Mouse (Mus musculus): ENCODE results near the gene Npnt. TPM values are rescaled to one million over a fixed set of nuclear protein-coding genes. Genes with fewer than 3 reads are reported as not detected.

Gene Npnt
- total RNA-seq, 2 experiments from 2014 or later, result 18.1 to 24.5 TPM

DNA sequence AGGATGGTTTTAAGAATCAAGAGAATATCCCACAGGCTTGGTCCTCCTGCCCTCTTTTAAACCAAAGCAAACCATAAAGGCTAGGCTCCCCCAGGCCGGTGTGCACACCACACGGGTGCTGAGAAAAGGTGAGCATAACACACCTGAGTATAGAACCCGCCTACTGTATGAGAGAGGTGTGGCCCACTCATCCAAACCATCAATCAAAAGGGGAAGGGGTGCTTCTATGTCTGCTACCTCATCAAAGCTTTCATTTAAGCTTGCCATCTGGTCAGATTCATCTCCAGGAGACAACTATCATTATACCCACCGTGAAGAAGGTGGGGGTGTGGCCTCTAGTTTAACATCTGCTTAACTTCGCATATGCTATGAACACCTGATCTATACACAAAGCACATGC, 52.7 kb downstream of the Npnt start:
- DNase-seq (ENCODE audit: low spot score in 2 of 2), result no peak
- intact Hi-C loops (cut with DNase I), result no loop called here

DNA sequence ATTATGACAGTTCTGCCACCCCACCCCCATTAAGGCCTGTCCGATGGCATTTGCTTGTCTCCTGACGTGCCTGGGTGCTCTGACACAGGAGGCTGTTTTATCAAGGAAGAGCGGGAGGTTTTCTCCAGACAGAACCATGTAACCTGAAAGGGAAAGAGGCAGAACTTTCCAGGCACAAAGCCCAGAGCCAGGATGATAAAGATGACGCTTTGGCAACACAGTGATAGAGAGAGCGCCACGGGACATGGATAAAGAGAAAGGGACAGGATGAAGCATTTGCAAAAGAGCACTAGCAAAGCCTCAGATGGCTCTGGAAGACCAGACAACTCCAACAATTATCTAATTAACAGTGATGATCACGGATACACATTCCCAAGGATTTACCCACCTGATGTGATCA, 56.0 kb downstream of the Npnt start:
- intact Hi-C loops (cut with DNase I), result no loop called here
- no peak for DNase-seq (ENCODE audit: low spot score in 2 of 2)

DNA sequence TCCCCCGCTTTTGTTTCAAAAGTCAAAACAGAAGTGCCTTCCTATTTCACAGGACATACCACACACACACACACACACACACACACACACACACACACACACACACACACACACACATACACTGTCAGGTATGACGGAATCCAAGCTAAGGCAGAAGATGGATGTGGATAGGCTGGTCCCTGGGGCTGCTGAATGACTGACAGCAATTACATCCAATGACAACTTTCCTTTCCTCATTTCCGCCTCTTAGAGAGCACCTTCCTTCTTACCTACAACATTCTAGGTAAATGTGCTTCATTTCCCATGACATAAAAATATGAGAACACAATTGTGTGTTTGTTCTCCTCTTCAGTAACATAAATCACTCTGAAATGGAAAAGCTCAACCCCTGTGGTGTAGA, 56.4 kb downstream of the Npnt start:
- DNase-seq (ENCODE audit: low spot score in 2 of 2), result no peak
- intact Hi-C loops (cut with DNase I), result no loop called here

DNA sequence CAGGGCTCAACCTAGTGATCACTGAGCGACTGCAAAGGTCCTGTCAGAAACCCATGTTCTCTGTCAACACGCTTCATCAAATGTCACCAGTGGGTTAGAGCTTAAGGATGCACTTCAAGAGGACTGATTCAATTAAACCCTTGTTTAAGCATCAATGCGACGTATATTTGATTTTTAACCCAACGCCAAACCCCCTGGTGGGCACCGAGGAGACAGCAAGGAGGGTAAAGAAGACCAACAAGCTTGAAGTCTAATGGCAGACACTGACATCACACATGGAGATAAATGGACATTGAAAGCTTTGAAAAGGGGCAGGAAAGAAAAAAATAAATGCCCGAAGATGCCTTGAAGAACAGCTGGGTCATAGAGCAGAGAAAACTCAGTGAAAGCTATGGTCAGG, 57.0 kb downstream of the Npnt start:
- intact Hi-C loops (cut with DNase I), result no loop called here

DNA sequence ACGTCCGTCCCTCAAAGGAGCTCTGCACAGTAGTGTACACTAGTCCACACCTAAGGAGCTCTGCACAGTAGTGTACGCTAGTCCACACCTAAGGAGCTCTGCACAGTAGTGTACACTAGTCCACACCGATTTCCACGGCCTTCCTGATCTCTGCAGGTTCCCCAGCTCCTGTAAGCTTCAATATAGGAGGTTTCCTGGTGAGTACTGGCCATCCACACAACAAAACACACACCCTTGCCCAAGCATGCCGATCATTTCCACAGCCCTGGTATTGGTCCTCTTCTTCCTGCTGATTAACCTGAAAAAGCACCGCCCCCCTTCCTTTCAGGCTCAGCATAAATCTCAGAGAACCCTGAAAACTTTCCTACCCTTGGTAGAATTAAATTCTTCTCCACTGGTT, 57.6 kb downstream of the Npnt start:
- intact Hi-C loops (cut with DNase I), result no loop called here
- no peak for DNase-seq (ENCODE audit: low spot score in 2 of 2)

More for the DNA sequence above, 57.0 kb downstream of the Npnt start:
- no peak for DNase-seq (ENCODE audit: low spot score in 2 of 2)

DNA sequence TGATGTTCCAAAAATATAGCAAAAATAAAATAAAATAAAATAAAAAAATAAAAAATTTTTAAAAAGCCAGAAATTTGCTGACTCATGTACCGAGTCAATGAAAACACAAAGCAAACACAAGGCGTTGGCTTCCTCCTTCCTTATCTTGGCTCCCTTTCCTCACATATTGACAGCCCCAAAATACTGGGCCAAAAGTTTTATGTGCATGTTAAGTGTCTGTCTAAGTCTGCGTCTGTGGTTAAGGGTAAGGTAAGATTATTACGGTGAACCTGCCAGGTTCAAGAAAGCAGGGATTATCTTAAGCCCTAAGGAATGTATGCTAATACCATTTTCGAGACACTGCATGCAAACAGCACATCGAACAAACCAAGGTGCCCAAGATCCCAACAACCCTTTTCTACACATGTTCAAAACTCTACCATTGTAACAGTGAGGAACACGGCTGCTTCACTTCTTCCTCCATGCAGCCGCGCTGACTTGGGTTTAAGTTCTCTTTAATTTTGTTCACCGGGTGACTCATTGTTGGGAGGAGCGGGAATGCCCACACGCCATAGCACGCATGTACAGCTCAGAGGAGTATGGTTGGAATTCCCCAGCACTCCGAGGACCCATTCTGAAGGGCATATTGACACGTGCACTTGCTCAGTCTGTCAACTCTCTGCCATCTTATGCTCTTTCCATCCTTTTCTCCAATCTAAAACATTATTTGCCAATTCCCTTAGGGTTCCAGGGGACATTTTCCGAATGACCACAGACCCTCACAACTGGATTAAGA, 62.8 kb downstream of the Npnt start:
- intact Hi-C loops (cut with DNase I), result no loop called here
- DNase-seq (ENCODE audit: low spot score in 2 of 2), result no peak

DNA sequence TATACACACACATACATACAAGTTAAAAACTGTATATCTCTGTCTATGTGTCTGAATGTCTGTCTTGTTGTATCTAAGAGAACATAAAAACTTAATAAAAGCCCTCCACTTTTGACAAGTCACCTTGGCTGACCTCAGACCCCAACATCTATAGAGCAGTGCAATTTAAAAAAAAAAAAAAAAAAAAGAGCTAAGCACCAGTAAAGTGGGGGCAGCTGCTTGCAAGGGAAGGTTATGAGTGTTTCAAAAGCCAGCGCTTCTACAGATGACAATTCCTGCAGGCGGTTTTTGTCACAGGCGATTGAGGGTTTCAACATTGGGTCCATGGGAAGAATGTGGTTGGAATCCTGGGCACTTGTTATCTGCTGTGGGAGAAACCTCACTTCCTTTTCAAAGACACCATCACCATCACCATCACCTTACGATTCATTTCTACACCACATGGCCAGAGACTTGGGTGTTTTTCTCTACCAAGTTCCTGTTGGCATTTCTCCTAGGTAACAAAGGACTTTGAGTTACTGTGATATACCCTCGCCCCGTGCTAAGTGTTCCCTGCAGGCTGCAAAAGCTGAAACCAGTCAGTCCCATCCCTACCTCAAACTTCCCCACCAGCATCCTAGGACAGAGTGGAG, 63.6 kb downstream of the Npnt start:
- no peak for DNase-seq (ENCODE audit: low spot score in 2 of 2)
- intact Hi-C loops (cut with DNase I), result no loop called here

DNA sequence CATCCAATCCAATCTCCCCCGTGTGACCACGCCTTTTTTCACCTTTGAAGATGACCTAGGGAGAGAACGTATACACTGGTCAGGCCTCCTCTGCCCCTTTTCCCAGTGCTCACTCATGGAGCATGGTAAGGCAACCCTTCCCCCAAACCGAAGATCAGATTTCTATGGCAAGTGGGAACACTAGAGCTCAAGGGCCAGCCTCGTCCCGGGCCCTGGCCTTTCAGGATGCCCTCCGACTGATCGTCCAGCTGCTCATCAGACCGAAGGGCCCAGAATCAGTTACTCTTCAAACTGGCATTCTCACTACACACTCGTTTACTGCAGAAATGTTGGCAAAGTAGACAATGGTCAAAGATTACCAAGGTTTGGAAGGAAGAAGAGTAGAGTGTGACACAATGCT, 65.6 kb downstream of the Npnt start:
- intact Hi-C loops (cut with DNase I), result no loop called here
- DNase-seq (ENCODE audit: low spot score in 2 of 2), result no peak

DNA sequence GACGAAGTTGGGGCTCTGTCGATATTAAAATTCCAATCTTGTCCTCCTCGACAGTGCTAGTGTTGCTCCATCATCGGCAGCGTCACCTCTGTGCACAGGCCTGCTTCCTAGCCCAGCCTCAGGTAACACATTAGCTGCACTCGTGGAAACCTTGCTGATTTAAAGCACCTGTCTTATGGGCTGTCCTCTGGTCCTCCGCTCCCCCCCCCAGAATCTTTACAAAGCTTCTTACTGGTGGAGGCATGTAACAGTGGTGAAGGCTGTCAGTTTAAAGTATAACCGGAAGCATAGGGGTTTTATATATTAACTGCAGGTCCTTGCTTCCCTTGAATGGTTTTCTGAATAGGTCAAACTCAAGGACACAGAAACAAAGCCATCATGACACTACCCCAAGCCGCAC, 66.8 kb downstream of the Npnt start:
- no peak for DNase-seq (ENCODE audit: low spot score in 2 of 2)
- intact Hi-C loops (cut with DNase I), result no loop called here

DNA sequence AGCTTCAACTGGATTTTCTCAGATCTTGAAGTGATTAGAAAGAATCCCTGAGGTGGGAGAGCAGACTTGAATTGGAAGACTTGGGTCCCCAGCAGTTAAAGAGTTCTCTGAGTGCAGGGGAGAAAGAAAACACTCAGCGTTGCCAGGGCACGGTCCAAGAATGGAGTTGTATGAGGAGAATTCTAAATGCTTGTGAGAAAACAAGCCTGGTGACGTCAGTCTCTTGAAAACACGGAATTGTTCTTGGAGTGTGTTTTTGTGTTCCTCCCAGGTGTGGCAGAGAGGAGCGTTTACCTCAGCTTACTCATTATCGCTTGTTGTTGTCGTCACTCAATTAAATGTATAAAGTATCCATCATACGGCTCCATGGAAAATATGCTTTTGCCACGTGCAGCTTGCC, 69.3 kb downstream of the Npnt start:
- intact Hi-C loops (cut with DNase I), result no loop called here
- no peak for DNase-seq (ENCODE audit: low spot score in 2 of 2)

DNA sequence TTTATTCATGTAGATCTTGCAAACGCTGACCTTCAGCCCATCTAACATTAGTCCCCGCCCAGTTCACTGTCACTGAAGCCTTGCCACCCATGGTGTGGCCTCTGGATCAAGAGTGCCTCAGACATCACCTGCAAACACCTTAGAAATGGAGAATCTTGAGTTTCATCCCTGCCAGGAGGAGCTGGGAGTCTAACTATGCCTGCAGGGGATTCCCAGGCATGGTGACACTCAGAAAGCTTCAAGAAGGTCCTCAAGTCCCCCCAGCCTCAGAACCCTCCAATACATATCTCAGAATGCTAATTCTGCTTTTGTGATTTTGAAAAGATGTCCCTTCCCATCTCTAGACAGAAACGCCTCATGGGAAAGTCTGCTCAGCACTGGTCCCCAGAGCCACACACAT, 69.7 kb downstream of the Npnt start:
- intact Hi-C loops (cut with DNase I), result no loop called here
- no peak for DNase-seq (ENCODE audit: low spot score in 2 of 2)

DNA sequence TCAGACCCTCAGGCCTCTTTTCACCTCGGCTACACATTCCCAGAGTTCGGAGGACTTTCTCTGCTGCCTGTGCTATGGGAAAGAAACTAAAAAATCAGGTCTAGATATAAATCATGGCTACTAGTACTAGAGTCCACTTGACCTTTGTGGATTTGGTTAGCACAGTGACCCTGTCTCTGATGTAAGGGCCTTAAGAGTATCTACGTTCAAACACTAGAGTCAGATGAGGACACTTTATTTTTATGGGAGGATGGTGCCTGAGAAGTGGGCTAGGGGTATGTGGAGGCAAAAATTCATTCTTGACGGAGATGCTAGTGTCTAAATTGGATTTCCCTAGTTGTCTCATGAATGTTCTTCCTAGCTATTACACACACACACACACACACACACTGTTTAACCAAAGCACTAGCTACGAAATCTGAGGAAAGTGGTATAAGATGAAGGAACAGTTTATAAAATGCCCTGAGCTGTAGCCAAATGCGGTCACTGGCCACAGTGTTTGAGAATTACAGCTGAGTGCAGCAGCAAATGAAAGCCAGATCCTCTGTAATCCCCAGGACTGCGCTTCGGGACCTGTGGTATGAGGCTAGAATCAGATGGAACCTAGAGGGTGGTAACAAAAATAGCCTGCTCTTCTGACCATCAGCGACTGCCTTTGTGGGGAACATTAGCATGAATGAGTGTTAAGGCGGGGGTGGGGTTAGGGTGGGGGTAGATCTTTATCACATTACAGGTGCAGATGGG, 73.0 kb downstream of the Npnt start:
- no peak for DNase-seq (ENCODE audit: low spot score in 2 of 2)
- intact Hi-C loops (cut with DNase I), result no loop called here

DNA sequence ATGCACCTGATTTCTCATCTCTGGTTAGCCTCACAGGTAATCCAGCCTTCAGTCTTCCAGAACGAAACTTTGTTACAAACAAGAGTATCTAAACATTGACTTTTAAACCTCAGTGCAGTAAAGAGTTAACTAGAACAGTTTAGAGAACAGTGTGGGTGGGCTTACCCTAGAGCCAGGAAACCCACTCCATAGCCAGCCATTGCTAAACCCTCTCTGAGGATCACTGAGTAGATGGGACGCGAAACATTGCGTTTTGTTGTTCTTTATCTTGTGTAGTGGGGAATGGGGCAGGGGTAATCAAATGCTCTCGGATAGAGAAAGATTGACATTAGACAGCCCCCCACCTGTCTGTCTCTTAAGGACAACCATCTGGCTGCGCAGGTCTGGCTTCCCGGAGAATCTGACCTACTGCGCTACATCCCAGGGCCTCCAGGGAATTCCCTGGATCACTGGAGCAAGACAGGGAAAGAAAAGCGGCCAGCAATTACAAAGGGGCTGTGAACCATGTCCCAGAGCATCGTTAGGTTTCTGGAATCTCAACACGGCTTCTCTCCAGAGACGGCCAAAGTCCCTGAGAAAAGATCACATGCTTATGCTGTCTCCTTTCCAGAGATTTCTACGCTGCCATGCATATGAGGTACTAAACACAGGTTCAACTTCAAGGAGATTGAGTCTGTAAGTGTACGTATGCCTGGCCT, 73.9 kb downstream of the Npnt start:
- intact Hi-C loops (cut with DNase I), result no loop called here
- no peak for DNase-seq (ENCODE audit: low spot score in 2 of 2)

DNA sequence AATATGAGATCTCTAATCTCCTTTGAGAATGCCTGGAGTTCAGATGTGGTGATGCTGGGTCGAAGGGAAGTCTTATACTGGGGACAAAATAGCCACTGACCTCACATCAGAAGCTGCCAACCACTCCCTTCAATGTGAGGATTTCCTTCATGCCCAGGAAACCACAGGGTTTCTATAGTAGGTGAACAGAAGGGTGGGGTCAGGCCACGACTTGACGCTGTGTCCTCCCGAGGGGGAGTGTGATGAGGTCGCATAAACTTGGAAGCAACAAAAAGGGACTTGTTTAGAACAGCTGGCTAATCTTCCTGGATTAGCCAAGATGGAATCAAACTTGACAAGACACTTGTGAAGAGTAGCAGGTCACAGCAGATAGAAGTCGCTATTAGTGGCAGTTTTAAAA, 76.8 kb downstream of the Npnt start:
- intact Hi-C loops (cut with DNase I), result no loop called here
- no peak for DNase-seq (ENCODE audit: low spot score in 2 of 2)

DNA sequence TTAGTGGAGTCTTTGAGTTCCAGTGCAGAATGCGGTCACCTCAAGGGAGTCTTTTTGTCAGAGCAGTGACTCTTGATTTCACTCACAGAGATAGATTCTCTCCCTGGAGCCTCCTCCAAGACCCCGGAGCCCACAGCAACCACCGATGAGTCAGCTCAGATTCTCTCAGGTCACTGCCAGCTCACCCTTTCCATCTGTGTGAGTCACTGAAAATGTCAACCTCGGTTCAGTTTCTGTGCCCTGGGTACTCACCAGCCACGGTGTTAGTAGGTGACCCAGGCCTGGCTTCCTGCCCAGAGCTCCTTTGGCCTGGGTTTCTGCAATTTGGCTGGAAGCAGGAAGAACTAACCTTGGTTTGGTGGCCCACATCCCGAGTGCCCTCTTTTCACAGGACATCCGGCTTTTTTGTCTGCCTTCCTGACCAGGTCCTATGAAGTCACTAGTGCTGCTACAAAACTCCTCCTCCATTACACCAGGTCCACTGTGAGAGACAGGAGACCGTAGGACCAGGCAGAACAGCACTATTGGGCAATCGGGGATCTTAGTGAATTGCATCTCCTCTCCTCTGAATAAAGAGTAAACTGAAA, 78.7 kb downstream of the Npnt start:
- intact Hi-C loops (cut with DNase I), result no loop called here
- DNase-seq (ENCODE audit: low spot score in 2 of 2), result no peak

DNA sequence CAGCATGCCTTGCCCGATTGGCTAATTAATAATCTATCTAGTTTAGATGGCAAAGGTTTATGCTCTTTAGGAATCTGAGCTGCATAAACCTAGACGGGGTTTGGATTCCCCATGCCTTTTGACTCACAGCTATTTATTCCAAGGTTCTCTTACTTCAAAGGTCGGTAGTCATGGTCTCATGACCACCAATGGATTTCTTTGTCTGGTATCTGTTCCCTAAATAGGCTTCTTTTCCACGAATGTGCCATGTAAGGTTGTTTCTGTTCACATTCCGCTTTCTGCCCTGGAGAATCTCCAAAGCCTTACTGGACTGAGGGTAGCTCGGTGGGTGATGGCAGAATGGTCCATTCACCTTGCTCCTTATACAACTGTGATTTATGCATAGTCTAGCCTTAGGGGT, 80.0 kb downstream of the Npnt start:
- intact Hi-C loops (cut with DNase I), result no loop called here
- DNase-seq (ENCODE audit: low spot score in 2 of 2), result no peak

DNA sequence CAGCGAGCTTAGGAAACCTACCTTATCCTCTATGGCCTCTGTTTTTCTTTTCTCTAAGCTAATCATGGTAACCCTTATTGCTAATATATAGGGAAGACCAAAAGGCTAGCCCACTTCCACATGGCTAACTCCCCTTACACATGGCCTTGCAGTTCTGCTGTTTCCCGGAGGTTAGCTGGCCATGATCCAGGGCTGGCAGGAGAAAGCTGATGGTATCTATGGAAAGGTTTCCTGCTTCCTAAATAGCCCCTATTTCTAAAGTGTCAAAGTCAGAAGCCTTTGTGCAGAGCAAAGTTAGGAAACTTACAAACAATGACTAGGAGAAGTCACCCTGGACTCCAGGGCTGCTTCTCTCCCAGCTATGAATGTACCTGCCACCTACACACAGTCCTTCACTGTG, 81.3 kb downstream of the Npnt start:
- intact Hi-C loops (cut with DNase I), result no loop called here
- DNase-seq (ENCODE audit: low spot score in 2 of 2), result no peak

DNA sequence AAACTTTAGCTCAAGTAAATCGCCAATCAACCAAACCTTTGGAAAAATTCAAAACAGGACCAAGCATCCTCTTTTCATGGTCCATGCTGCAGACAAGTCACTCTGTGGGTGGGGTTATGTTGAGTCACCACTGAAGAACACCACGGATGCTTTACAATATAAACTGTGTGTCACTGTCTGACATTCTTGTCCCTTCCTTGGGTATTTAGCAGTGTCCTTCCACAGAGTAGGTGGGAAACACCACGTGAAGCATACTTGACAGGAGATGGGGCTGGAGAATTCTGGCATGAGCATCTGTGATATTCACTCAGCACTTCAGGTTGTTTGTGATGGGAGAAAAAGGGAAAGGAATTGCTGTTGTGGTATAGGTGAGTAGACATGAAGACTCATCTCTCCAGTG, 83.1 kb downstream of the Npnt start:
- no peak for DNase-seq (ENCODE audit: low spot score in 2 of 2)
- intact Hi-C loops (cut with DNase I), result no loop called here

DNA sequence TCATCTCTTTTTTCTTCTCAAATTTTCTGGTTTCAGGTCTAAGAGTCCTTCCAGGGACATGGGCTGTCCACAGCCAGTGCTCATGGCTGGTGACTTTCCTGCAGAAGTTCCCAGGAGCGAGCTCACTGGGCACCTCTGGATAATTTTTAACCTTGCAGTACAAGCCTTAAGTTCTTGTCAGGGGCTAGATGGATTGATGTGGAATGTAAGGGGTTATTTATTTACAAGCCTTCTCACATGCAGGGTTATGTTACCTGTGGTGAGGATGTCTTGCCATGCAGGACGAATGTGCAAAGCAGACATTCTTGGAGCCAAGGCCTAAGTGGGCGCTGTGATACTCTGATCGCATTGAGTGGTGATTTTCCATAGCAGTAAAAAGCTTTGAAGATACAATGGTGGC, 84.5 kb downstream of the Npnt start:
- intact Hi-C loops (cut with DNase I), result no loop called here

DNA sequence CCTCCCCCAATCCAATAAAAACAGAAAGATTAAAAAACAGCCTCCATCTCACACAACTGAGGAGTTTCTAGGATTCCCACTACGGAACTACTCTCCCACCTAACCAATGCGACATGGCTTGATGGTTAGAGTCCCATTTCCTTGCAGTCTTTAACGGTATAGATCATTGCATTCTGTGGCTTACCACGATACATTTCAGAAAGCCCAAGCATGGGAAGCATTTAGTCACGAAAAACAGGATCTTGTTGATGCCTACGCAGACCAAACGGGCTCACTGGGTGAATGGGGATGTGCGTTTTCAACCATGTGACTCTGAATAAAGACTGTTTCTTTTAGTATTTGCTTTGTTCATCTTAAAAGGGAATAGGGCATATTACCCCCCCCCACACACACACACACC, 85.1 kb downstream of the Npnt start:
- DNase-seq (ENCODE audit: low spot score in 2 of 2), result no peak
- intact Hi-C loops (cut with DNase I), result no loop called here

More for the DNA sequence above, 84.5 kb downstream of the Npnt start:
- no peak for DNase-seq (ENCODE audit: low spot score in 2 of 2)

All from left cerebral cortex, postnatal 36 days (tissue).